Mouse (Mus musculus) embryo, embryonic 11.5 days (tissue): ENCODE measurements around the gene Dnajc28.
A peak's percentile ranks its signal among the peaks of the same experiment; 100 is the strongest.

Source experiments
- DNase-seq: peaks from one replicate; pipeline ENCODE4 v3.0.0-alpha.2; 2012; ENCODE audit warnings: low read depth, low spot score

Gene Dnajc28

DNA sequence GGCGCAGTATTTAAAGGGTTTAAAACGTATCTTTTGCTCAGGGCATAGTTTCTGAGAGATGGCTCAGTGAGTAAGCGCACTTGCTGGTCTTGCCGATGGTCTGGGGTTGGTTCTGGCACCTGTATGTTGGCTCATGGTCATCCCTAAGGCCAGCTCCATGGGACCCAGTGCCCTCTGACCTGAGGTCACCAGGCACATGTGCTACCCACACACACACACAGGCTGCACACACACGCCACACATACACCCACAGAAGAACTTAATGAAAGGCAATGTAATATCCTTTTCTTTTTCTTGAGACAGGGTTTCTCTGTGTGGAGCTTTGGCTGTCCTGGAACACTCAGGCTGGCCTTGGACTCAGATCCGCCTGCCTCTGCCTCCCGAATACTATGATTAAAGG lies 14.1 kb upstream of the Dnajc28 start:
- no peak for DNase-seq

GRCm38 (mm10) chr16:91632439-91632838 lies 13.6 kb upstream of the Dnajc28 start:
- no peak for DNase-seq

- no peak for DNase-seq
Measured at GRCm38 (mm10) chr16:91630584-91630983, 11.8 kb upstream of the Dnajc28 start.

DNA sequence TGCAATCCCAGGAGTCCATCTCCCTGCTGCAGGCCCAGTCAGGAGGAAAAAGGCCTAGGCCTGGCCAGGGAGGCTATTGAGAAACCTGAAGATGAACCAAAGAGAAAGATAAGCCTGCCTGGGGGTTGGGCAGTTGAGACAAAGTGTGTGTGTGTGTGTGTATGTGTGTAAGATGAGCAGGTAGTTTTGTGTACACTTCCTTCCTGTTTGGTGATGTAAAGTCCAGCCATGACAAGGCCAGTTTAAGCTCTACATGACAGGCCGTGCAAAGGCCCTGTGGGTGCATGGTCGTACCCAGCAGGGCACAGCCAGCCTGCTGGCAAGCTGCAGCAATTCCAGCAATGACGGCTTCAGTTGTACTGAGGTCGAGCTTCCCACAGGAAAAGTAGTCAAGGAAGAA lies 10.9 kb upstream of the Dnajc28 start:
- DNase-seq = no peak

GRCm38 (mm10) chr16:91628673-91629072 lies 9.8 kb upstream of the Dnajc28 start:
- DNase-seq = no peak

DNA sequence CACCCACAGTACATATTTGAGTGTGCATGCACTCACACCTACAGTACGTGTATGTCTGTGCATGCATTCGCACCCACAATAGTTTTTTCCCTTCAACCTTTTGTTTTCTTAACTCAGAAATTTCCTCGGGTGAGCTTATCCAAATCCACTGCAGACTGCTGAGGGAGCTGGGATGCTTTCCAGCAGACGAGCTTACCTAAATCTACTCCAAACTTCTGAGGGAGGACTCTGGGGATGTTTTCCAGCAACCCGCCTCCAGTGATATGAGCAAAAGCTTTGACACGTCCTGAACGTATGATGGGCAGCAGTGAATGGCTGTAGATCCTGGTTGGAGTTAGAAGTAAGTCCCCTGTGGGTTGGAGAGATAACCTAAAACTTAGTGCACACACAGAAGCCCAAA lies 9.0 kb upstream of the Dnajc28 start:
- DNase-seq = no peak

GRCm38 (mm10) chr16:91623074-91623473 lies 4.2 kb upstream of the Dnajc28 start:
- no peak for DNase-seq

DNA sequence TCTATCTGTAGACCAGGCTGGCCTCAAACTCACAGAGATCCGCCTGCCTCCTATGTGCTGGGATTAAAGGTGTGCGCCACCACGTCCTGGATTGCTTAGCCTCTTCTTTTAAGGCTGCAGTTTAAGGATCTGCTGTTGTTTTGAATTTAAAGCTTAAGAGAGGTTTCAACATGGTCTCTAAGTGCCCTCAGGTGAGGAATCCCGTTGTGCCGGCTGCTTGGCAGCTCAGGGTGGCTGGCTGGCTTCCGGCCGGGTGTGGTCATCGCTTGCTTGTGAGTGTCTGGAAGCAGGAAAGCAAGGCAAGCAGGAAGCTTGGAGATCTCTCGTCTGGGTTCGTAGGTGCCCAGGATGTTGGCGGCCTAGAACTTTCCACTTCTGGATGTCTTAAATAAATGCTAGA lies 2.2 kb upstream of the Dnajc28 start:
- no peak for DNase-seq

DNA sequence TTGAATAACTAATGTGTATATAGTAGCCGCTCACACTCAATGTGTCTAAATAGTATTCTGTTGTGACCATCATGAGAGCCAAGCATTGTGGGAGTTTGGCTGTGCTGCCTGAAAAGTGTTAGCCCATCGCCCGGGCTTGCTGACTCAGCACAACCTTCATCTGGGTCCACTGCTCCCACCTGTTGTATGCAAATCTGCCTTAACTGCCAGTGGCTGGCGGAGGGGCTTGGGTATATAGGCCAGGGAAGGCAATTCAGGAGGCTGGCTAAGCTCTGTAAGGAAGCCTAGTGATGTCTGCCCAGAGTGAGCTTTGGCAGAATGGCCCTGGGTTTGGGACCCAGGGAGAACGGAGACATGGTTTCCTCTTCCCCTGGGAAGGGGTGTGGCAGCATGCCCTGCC lies 1.4 kb upstream of the Dnajc28 start:
- DNase-seq = no peak

DNA sequence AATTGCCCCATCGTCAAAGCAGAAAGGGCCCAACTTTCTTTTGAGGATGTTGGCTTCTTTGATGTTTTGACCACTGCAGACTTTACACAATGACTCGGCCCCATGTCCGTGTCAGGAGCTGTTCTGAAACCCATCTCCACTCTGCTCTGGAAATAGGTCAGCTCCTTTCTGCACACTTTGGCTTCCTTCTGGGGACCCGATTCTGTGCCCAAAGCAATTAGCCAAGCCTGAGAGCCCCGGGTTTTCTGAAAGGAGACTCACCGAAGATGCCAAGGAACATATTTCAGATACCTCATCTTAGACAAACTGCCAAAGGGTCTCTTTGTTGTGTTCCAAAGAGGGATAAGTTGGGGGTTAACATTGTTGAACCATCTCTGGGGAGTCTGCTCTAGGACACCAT lies 4.3 kb downstream of the Dnajc28 start:
- DNase-seq = no peak

- no peak for DNase-seq
Measured at GRCm38 (mm10) chr16:91612525-91612924, 6.3 kb downstream of the Dnajc28 start.

DNA sequence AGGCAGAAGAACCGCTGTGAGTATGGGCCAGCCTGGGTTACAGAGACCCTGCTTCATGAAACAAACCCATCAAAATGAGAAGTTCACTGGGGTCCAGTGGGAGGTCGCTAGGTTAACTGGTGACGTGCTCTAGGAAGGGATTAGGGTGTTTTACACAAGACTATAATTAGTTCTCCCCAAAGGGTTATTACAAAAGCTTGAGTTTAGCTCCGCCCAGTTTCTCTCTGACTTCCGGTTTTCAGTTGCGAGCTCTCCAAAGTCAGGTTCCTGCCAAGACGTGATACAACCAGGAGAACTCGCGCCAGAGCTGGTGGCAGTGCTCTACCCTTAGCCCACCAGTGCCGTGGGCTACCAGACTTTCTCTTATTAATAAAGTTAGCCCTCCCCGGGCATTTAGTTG lies 7.6 kb downstream of the Dnajc28 start:
- no peak for DNase-seq

- no peak for DNase-seq
Measured at GRCm38 (mm10) chr16:91609501-91610245, 9.2 kb downstream of the Dnajc28 start.

DNA sequence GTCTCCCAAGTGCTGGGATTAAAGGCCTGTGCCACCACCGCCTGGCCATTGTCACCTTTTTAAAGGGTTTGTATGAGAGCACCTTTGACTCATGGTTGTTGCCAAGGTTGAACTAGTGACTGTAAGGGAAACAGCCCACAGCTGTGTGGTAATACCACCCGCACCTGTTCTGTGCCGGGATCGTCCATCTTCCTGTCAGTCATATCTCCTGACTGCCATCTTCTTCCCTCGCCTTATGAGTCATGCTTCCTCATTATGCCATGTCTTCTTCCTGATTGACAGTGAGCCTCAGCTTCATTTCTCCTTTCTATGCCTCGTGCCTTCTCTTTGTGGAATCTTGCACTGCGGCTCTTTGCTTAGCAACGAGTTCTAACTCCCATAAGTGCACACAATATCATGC lies 11.9 kb downstream of the Dnajc28 start:
- DNase-seq = no peak

DNA sequence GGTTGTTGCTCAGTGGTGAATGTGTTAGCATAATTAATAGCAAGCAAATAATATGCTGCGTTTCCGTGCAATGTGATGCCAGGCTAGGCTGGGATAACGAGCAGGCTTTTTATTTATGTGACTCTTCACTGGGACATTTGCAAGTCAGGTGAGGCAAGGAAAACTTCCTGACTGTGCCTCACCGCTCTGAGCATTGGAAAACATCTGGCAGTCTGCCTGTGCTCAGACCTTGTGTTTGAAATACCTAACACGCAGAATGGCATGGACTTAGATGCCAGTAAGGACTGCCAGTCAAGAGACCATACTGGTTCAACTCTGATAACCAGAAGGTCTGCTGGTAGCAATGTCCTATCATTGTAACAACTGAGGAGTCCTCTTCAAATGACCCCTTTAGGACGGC lies 13.7 kb downstream of the Dnajc28 start:
- DNase-seq = no peak

- no peak for DNase-seq
Measured at GRCm38 (mm10) chr16:91601693-91602092, 17.1 kb downstream of the Dnajc28 start.

DNA sequence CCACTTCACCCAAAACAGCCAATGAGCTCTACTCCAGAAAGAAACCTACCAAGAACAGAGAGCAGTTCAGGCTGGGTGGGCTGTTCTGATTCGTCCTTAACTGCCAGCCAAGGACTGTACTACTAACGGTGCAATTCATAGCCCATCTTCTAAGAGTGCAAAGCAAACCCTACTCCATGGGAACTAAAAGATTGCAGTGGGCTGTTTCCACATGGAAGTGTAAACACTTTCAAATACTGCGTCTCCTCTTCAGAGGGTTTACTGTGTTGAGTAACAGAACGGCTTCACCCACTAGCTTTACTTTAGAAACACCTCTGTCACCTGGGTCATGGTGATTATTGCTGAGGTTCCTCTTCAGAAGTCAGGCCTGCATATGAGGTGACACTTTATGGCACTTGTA lies 17.7 kb downstream of the Dnajc28 start:
- DNase-seq = no peak

DNA sequence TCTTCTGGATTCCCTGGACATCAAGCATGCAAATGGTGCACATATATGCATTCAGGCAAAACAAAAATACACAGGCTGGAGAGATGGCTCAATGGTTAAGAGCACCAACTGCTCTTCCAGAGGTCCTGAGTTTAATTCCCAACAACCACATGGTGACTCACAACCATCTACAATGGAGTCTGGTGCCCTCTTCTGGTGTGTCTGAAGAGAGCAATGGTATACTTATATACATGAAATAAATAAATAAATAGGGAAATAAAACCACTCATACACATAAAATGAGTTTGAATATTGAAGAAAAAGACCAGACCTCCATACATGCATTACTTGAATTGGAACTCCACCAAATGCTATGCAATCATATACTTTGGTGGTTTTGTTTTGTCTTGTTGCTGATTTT lies 19.6 kb downstream of the Dnajc28 start:
- DNase-seq = no peak

DNA sequence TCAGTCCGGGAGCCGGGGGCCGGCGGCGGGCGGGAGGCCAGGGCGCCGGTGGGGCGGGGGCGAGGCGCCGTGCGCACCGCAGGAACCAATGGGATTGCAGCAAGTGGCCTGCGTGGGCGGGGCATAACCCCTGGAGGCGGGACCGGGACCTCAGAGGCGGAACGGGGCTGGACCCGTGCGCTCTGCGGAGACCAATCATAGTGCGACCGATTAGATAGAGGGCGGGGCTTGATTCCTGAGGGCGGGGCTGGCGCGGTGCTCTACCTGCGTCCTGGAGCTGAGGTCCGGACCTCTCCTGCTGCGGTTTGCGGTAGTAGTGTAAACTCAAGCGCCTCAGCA lies 21.2 kb downstream of the Dnajc28 start, which contains the start of gene Tmem50b:
Gene Tmem50b (minus strand): TSS at position 129 of the 339 bp plus-strand sequence.
- DNase-seq = peak; percentile 95

DNA sequence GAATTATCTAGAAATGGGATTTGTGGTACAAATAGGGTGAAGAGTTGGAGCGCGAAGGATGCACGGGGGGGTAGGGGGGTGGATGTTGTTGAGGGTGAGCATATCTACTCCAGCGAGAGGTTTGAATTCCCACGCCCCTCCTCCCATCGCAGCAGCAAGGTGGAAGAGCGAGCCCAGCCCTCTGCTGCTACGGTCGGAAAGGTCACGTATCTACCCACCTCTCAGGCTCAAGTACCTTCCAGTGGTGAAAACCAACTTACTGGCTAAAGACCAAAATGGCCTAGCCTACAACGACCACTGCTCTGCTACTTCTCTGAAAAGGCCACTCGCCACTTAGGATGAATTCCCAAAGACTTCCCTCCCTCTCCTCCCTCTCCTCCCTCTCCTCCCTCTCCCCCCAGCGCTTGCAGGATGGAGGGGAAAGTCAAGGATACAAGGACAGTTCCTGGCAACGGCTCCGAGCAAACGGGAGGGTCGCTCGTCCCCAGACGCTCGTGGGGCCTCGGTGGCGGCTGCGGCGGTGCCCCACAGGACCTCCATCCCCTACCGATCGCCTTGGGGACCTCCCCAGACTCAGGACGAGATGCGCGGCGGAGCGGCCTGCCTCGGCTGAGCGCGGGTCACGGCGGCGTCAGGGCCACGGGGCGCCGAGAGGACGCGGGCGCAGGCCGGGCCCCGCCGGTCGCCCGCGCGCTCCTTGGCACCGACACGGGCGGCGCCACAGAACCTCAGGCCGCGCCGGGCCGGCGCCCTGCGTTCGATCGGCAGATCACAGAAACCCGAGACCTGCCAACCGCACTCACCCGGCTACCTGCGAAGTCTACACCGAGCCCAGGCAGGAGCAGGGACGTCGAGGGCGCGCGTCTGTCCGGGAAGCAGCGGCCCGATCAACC lies 21.8 kb downstream of the Dnajc28 start:
- peak; percentile 22 for DNase-seq

- no peak for DNase-seq
Measured at GRCm38 (mm10) chr16:91596397-91596778, 22.4 kb downstream of the Dnajc28 start.

GRCm38 (mm10) chr16:91595076-91595475 lies 23.8 kb downstream of the Dnajc28 start:
- DNase-seq = no peak

GRCm38 (mm10) chr16:91593262-91593661 lies 25.6 kb downstream of the Dnajc28 start:
- DNase-seq = no peak
